Mouse (Mus musculus) hindbrain, embryonic 10.5 days (tissue): ENCODE results near the gene Adamtsl1. TPM values are rescaled to one million over a fixed set of nuclear protein-coding genes. Genes with fewer than 3 reads are reported as not detected.

Experiments
- DNase-seq: peaks from one replicate; pipeline ENCODE4 v3.0.0-alpha.2; 2017; ENCODE audit warnings: low spot score
- H3K27ac ChIP-seq: fragments of 300-500 bp; sonication (generic); 2 replicates; pipeline ENCODE4 v1.5.1; 2016; ENCODE audit warnings: mild to moderate bottlenecking, moderate library complexity
- H3K27me3 ChIP-seq: fragments of 300-500 bp; sonication (generic); 2 replicates; pipeline ENCODE4 v1.6.1; 2016; ENCODE audit warnings: mild to moderate bottlenecking; ENCODE audit not compliant: poor library complexity, insufficient read depth, severe bottlenecking
- H3K36me3 ChIP-seq: fragments of 300-500 bp; sonication (generic); 2 replicates; pipeline ENCODE4 v1.6.1; 2016; ENCODE audit warnings: mild to moderate bottlenecking, moderate library complexity
- H3K4me1 ChIP-seq: fragments of 300-500 bp; sonication (generic); replicated peaks from 2 replicates; pipeline ENCODE4 v1.6.1; 2016; ENCODE audit warnings: mild to moderate bottlenecking
- H3K4me3 ChIP-seq: fragments of 300-500 bp; sonication (generic); 2 replicates; pipeline ENCODE4 v1.5.1; 2016; ENCODE audit warnings: mild to moderate bottlenecking, moderate library complexity
- H3K9me3 ChIP-seq: fragments of 300-500 bp; sonication (generic); 2 replicates; pipeline ENCODE4 v1.6.1; 2016; ENCODE audit warnings: mild to moderate bottlenecking, moderate library complexity
- WGBS: fragments of 180-500 bp; shearing (Covaris S2); methylation state at CpG from one replicate; pipeline ENCODE4 v1.1.7; 2016; 5-methylcytosine and 5-hydroxymethylcytosine counted together
- polyA plus RNA-seq: library from polyadenylated mRNA; unstranded; fragments of >200 nt; fragmentation: Nextera tagmentation; extraction: Ambion mirVana; gene quantifications from 2 replicates; pipeline ENCODE4 v1.2.1, GENCODE M21; 2016

The Adamtsl1 gene
- polyA plus RNA-seq, 1 experiment from 2014 or later = 6.2 TPM

- H3K4me1 ChIP-seq = no peaks in the 10 kb centered on the region
- H3K9me3 ChIP-seq = no peaks in the 10 kb centered on the region
- no peak overlapping the region for H3K4me3 ChIP-seq
- no peak overlapping the region for H3K27ac ChIP-seq
- no peaks in the 10 kb centered on the region for H3K36me3 ChIP-seq
- 85% methylated on average over 4 of the region's 4 CpGs for whole genome bisulfite sequencing
- H3K27me3 ChIP-seq = no peaks in the 10 kb centered on the region
- no peak for DNase-seq
These were observed 387.3 kb downstream of the Adamtsl1 start for GRCm38 (mm10) chr4:85901316-85901715.

- no peaks in the 10 kb centered on the region for H3K36me3 ChIP-seq
- no peaks in the 10 kb centered on the region for H3K27me3 ChIP-seq
- H3K9me3 ChIP-seq = no peaks in the 10 kb centered on the region
- no peaks in the 10 kb centered on the region for H3K4me1 ChIP-seq
- H3K27ac ChIP-seq = no peak overlapping the region
- DNase-seq = no peak
- no peak overlapping the region for H3K4me3 ChIP-seq
- 93% methylated on average over 5 of the region's 5 CpGs for WGBS
These were observed 390.2 kb downstream of the Adamtsl1 start for GRCm38 (mm10) chr4:85904217-85904616.

GRCm38 (mm10) chr4:85916034-85916433, 402.1 kb downstream of the Adamtsl1 start:
- H3K4me1 ChIP-seq = 0 out of 2 replicates have a peak, but pooled peaks cover 3% of the 10 kb centered on the region
- no peaks in the 10 kb centered on the region for H3K36me3 ChIP-seq
- WGBS = 58% methylated on average over 2 of the region's 2 CpGs
- no peak overlapping the region for H3K27ac ChIP-seq
- DNase-seq = no peak
- no peaks in the 10 kb centered on the region for H3K27me3 ChIP-seq
- no peaks in the 10 kb centered on the region for H3K9me3 ChIP-seq
- H3K4me3 ChIP-seq = no peak overlapping the region

DNA sequence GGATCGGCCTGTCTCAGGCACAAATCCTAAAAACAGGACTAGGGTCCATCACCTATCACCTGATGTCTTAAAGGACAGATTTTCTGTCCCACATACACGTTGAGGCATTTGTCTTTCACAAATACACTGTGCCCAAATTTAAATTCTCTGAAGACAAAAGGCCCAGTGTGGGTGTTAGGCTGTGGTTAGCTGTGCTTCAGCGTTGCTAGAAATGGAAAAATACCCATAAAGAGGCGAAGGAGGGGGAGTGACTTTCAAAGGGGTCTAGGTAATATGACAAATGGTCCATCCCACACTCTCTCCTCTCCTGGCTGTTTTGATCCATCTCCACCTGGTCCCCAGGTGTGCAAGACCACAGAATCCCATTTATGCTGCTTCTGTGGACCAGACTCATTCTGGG, 404.4 kb downstream of the Adamtsl1 start:
- 0 out of 2 replicates have a peak, but pooled peaks cover 3% of the 10 kb centered on the region for H3K4me1 ChIP-seq
- 81% methylated on average over 4 of the region's 4 CpGs for WGBS
- DNase-seq = no peak
- no peaks in the 10 kb centered on the region for H3K9me3 ChIP-seq
- H3K27ac ChIP-seq = no peak overlapping the region
- no peaks in the 10 kb centered on the region for H3K27me3 ChIP-seq
- H3K36me3 ChIP-seq = no peaks in the 10 kb centered on the region
- H3K4me3 ChIP-seq = no peak overlapping the region

GRCm38 (mm10) chr4:85920474-85920873, 406.5 kb downstream of the Adamtsl1 start:
- 0 out of 2 replicates have a peak, but pooled peaks cover 3% of the 10 kb centered on the region for H3K4me1 ChIP-seq
- no peak overlapping the region for H3K27ac ChIP-seq
- 92% methylated on average over 3 of the region's 3 CpGs for WGBS
- no peak for DNase-seq
- no peaks in the 10 kb centered on the region for H3K9me3 ChIP-seq
- no peaks in the 10 kb centered on the region for H3K36me3 ChIP-seq
- H3K4me3 ChIP-seq = no peak overlapping the region
- no peaks in the 10 kb centered on the region for H3K27me3 ChIP-seq

- H3K4me3 ChIP-seq = no peak overlapping the region
- H3K27me3 ChIP-seq = no peaks in the 10 kb centered on the region
- no peaks in the 10 kb centered on the region for H3K4me1 ChIP-seq
- no peak overlapping the region for H3K27ac ChIP-seq
- no peaks in the 10 kb centered on the region for H3K9me3 ChIP-seq
- 89% methylated on average over 4 of the region's 4 CpGs for WGBS
- no peaks in the 10 kb centered on the region for H3K36me3 ChIP-seq
- DNase-seq = no peak
These were observed 408.8 kb downstream of the Adamtsl1 start for GRCm38 (mm10) chr4:85922741-85923140.

GRCm38 (mm10) chr4:85932129-85932528, 418.2 kb downstream of the Adamtsl1 start:
- no peaks in the 10 kb centered on the region for H3K4me1 ChIP-seq
- H3K27ac ChIP-seq = no peak overlapping the region
- H3K27me3 ChIP-seq = no peaks in the 10 kb centered on the region
- no peak overlapping the region for H3K4me3 ChIP-seq
- no peak for DNase-seq
- no peaks in the 10 kb centered on the region for H3K36me3 ChIP-seq
- H3K9me3 ChIP-seq = no peaks in the 10 kb centered on the region

DNA sequence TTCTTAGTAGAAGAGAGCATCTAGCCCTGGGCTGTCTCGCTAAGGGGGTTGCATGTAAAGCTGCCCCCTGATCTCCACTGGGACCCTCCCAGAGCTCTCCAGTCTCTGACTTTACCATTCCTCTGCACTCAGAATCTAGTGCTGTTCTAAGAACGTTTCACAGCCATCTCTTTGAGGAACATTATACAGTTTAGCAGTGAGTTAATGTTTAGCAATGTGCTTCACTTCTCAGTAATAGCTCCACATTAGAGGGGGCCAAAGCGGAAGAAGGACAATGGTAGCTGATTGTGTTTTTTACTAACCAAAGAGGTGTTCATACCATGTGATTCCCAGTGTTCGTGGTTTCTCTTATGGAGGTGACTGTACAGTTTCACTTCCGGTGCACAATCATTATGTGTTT, 425.5 kb downstream of the Adamtsl1 start:
- no peaks in the 10 kb centered on the region for H3K27me3 ChIP-seq
- H3K27ac ChIP-seq = no peak overlapping the region
- no peaks in the 10 kb centered on the region for H3K36me3 ChIP-seq
- DNase-seq = no peak
- no peak overlapping the region for H3K4me3 ChIP-seq
- 88% methylated on average over 5 of the region's 5 CpGs for WGBS
- no peaks in the 10 kb centered on the region for H3K9me3 ChIP-seq
- no peaks in the 10 kb centered on the region for H3K4me1 ChIP-seq

GRCm38 (mm10) chr4:85941857-85942256, 427.9 kb downstream of the Adamtsl1 start:
- H3K4me1 ChIP-seq = no peaks in the 10 kb centered on the region
- H3K9me3 ChIP-seq = no peaks in the 10 kb centered on the region
- H3K27me3 ChIP-seq = no peaks in the 10 kb centered on the region
- H3K36me3 ChIP-seq = no peaks in the 10 kb centered on the region
- 91% methylated on average over 2 of the region's 2 CpGs for WGBS
- no peak overlapping the region for H3K4me3 ChIP-seq
- no peak overlapping the region for H3K27ac ChIP-seq
- no peak for DNase-seq

DNA sequence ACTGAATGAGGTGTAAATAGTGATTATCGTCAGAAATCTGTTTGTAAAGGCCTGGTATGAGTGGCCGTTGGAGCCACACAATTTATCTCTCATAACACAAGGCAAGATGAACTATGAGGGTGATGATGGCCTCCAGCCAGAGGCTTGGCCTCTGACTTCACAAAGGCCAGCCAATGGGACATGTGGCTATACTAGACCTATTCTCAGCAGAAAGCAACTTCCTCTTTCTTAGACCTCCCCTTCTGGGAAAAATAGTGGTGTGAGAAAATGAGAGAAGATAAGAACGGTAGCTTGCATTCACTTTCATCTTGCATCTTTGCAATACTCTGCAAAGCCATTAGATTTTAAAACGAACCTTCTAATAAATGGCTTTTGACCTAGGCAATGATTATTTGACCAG, 439.6 kb downstream of the Adamtsl1 start:
- Histone ChIP-seq H3K4me3 (no peak overlapping the region), H3K4me1 (no peaks in the 10 kb centered on the region), H3K9me3 (no peaks in the 10 kb centered on the region), H3K27ac (no peak overlapping the region), H3K27me3 (no peaks in the 10 kb centered on the region), H3K36me3 (no peaks in the 10 kb centered on the region)
- no peak for DNase-seq
- WGBS = 89% methylated on average over 4 of the region's 4 CpGs

DNA sequence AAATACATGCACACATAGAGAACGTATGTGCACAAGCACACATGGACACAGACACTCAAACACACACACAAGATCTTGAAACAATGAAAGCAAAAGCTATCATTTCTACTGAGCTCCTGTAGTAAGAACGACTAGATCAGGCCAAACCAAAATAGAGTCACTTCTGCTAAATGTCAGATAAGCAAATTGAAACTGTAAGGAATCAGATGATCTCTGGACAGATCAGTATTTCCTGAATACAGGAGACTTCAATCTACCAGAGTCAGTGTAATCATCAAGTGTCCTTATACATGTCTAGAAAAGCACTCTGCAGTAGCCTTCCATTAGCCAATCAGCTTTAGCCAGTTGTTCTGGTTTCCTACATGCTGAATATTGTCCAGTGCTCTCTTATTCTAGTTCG, 441.4 kb downstream of the Adamtsl1 start:
- no peaks in the 10 kb centered on the region for H3K36me3 ChIP-seq
- no peaks in the 10 kb centered on the region for H3K27me3 ChIP-seq
- DNase-seq = no peak
- H3K9me3 ChIP-seq = no peaks in the 10 kb centered on the region
- no peak overlapping the region for H3K27ac ChIP-seq
- 84% methylated on average over 3 of the region's 3 CpGs for WGBS
- H3K4me3 ChIP-seq = no peak overlapping the region
- H3K4me1 ChIP-seq = no peaks in the 10 kb centered on the region

- WGBS = 88% methylated on average over 4 of the region's 4 CpGs
- H3K27me3 ChIP-seq = no peaks in the 10 kb centered on the region
- no peaks in the 10 kb centered on the region for H3K36me3 ChIP-seq
- no peaks in the 10 kb centered on the region for H3K9me3 ChIP-seq
- no peak overlapping the region for H3K27ac ChIP-seq
- no peak overlapping the region for H3K4me3 ChIP-seq
- DNase-seq = no peak
- H3K4me1 ChIP-seq = no peaks in the 10 kb centered on the region
These were observed 443.3 kb downstream of the Adamtsl1 start for GRCm38 (mm10) chr4:85957266-85957665.

GRCm38 (mm10) chr4:85957879-85958278, 443.9 kb downstream of the Adamtsl1 start:
- WGBS = 84% methylated on average over 1 of the region's 1 CpGs
- H3K36me3 ChIP-seq = no peaks in the 10 kb centered on the region
- no peak overlapping the region for H3K27ac ChIP-seq
- DNase-seq = no peak
- H3K4me1 ChIP-seq = no peaks in the 10 kb centered on the region
- no peaks in the 10 kb centered on the region for H3K27me3 ChIP-seq
- no peaks in the 10 kb centered on the region for H3K9me3 ChIP-seq
- H3K4me3 ChIP-seq = no peak overlapping the region

DNA sequence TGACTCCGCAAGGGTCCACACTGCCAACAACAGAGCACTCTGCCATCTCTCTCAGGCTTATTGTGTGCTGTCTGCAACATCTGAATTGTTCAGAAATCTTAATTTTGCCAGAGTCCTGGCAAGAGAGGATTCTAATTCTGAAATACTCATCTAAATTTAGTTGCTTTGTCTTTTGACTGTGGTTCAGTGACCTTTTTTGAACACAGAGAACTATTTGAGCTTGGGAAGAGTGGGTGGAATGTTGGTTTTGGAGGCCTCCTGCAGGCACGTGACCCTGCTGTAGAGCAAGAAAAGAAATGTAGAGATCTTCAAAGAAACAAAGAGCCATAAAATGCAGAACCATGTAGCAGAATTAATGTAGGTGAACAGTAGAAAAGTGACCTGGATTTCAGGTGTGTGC, 445.0 kb downstream of the Adamtsl1 start:
- Histone ChIP-seq H3K36me3 (no peaks in the 10 kb centered on the region), H3K4me3 (no peak overlapping the region), H3K27ac (no peak overlapping the region), H3K4me1 (no peaks in the 10 kb centered on the region), H3K27me3 (no peaks in the 10 kb centered on the region), H3K9me3 (no peaks in the 10 kb centered on the region)
- DNase-seq = no peak
- WGBS = 71% methylated on average over 2 of the region's 2 CpGs
